Mouse (Mus musculus) embryonic facial prominence, embryonic 11.5 days (tissue): ENCODE measurements around the gene Npr2. TPM values are rescaled to one million over a fixed set of nuclear protein-coding genes. Genes with fewer than 3 reads are reported as not detected.

Experiments
- ATAC-seq: fragments of 200-750 bp; cut with Nextera tagmentation; replicated peaks from 2 replicates; pipeline ENCODE4 v1.8.0; 2017; ENCODE audit warnings: low read depth; ENCODE audit not compliant: insufficient number of reproducible peaks, low FRiP score, low TSS enrichment
- DNase-seq: peaks from one replicate; pipeline ENCODE4 v3.0.0-alpha.2; 2015; ENCODE audit warnings: low spot score
- H3K27ac ChIP-seq: fragments of 300-500 bp; sonication (generic); replicated peaks from 2 replicates; pipeline ENCODE4 v1.5.1; 2014; ENCODE audit warnings: mild to moderate bottlenecking, low read depth, low read length, control low read depth
- H3K27me3 ChIP-seq: fragments of 300-500 bp; sonication (generic); 2 replicates; pipeline ENCODE4 v1.6.1; 2014; ENCODE audit warnings: mild to moderate bottlenecking, low read length, moderate library complexity, mixed read lengths; ENCODE audit not compliant: control insufficient read depth, insufficient read depth
- H3K36me3 ChIP-seq: fragments of 300-500 bp; sonication (generic); replicated peaks from 2 replicates; pipeline ENCODE4 v1.6.1; 2014; ENCODE audit warnings: low read depth, mild to moderate bottlenecking, low read length, moderate library complexity, mixed read lengths; ENCODE audit not compliant: control insufficient read depth, insufficient read depth
- H3K4me1 ChIP-seq: fragments of 300-500 bp; sonication (generic); 2 replicates; pipeline ENCODE4 v1.6.1; 2014; ENCODE audit warnings: low read length, mixed read lengths; ENCODE audit not compliant: control insufficient read depth, insufficient read depth
- H3K4me2 ChIP-seq: fragments of 300-500 bp; sonication (generic); 2 replicates; pipeline ENCODE4 v1.6.1; 2014; ENCODE audit warnings: low read depth, mild to moderate bottlenecking, control low read depth, low read length, moderate library complexity
- H3K4me3 ChIP-seq: fragments of 300-500 bp; sonication (generic); 2 replicates; pipeline ENCODE4 v1.5.1; 2014; ENCODE audit warnings: low read depth, low read length, control low read depth
- H3K9ac ChIP-seq: fragments of 300-500 bp; sonication (generic); replicated peaks from 2 replicates; pipeline ENCODE4 v1.6.1; 2014; ENCODE audit warnings: mild to moderate bottlenecking, control low read depth, low read length
- H3K9me3 ChIP-seq: fragments of 300-500 bp; sonication (generic); replicated peaks from 2 replicates; pipeline ENCODE4 v1.6.1; 2016; ENCODE audit warnings: mild to moderate bottlenecking, low read length, inconsistent platforms, mixed read lengths; ENCODE audit not compliant: control insufficient read depth
- WGBS: fragments of 180-500 bp; shearing (Covaris S2); extraction: QIAGEN DNeasy Blood & Tissue Kit; methylation state at CpG from one replicate; pipeline ENCODE4 v1.1.7; 2014; 5-methylcytosine and 5-hydroxymethylcytosine counted together
- polyA plus RNA-seq: library from polyadenylated mRNA; unstranded; fragments of >200 nt; fragmentation: Nextera tagmentation; extraction: Ambion mirVana; gene quantifications from 2 replicates; pipeline ENCODE4 v1.2.1, GENCODE M21; 2014

The Npr2 gene
- polyA plus RNA-seq, 1 experiment from 2014 or later = 16.6 TPM

- H3K9me3 ChIP-seq = no peaks in the 10 kb centered on the region
- no peak overlapping the region for H3K27ac ChIP-seq
- no peaks in the 10 kb centered on the region for H3K36me3 ChIP-seq
- no peaks in the 10 kb centered on the region for H3K27me3 ChIP-seq
- no peak overlapping the region for H3K9ac ChIP-seq
- no peaks in the 10 kb centered on the region for H3K4me1 ChIP-seq
- DNase-seq = no peak
- ATAC-seq = no peak
- 80% methylated on average over 9 of the region's 9 CpGs for WGBS
- no peak overlapping the region for H3K4me3 ChIP-seq
- no peak overlapping the region for H3K4me2 ChIP-seq
These were observed 26.7 kb upstream of the Npr2 start for GRCm38 (mm10) chr4:43604751-43605685.

GRCm38 (mm10) chr4:43612534-43612933 is 19.2 kb upstream of the Npr2 start:
- no peak for ATAC-seq
- H3K4me1 ChIP-seq = no peaks in the 10 kb centered on the region
- H3K9me3 ChIP-seq = no peaks in the 10 kb centered on the region
- H3K27me3 ChIP-seq = no peaks in the 10 kb centered on the region
- no peak overlapping the region for H3K4me3 ChIP-seq
- 72% methylated on average over 10 of the region's 10 CpGs for WGBS
- no peak overlapping the region for H3K4me2 ChIP-seq
- no peak for DNase-seq
- no peak overlapping the region for H3K9ac ChIP-seq
- H3K36me3 ChIP-seq = no peaks in the 10 kb centered on the region
- H3K27ac ChIP-seq = no peak overlapping the region

GRCm38 (mm10) chr4:43613060-43613730 is 18.5 kb upstream of the Npr2 start:
- ATAC-seq (no peak), DNase-seq (no peak)
- Histone ChIP-seq H3K27ac (no peak overlapping the region), H3K36me3 (no peaks in the 10 kb centered on the region), H3K27me3 (no peaks in the 10 kb centered on the region), H3K4me1 (no peaks in the 10 kb centered on the region), H3K9me3 (no peaks in the 10 kb centered on the region), H3K9ac (no peak overlapping the region), H3K4me3 (no peak overlapping the region), H3K4me2 (no peak overlapping the region)
- WGBS = 65% methylated on average over 3 of the region's 3 CpGs

- no peaks in the 10 kb centered on the region for H3K27me3 ChIP-seq
- H3K4me1 ChIP-seq = no peaks in the 10 kb centered on the region
- no peaks in the 10 kb centered on the region for H3K9me3 ChIP-seq
- H3K4me2 ChIP-seq = no peak overlapping the region
- H3K27ac ChIP-seq = no peak overlapping the region
- 80% methylated on average over 4 of the region's 4 CpGs for WGBS
- no peak overlapping the region for H3K4me3 ChIP-seq
- ATAC-seq (no peak), DNase-seq (no peak)
- H3K36me3 ChIP-seq = no peaks in the 10 kb centered on the region
- H3K9ac ChIP-seq = no peak overlapping the region
These were observed 11.5 kb upstream of the Npr2 start for GRCm38 (mm10) chr4:43620146-43620778.

- ATAC-seq (no peak), DNase-seq (peak; percentile 30)
- Histone ChIP-seq H3K27me3 (no peaks in the 10 kb centered on the region; the same call in 1 of the 2 replicates), H3K9ac (no peak overlapping the region), H3K4me3 (no peak overlapping the region), H3K9me3 (no peaks in the 10 kb centered on the region), H3K4me1 (peaks cover 9% of the 10 kb centered on the region; the same call in 1 of the 2 replicates), H3K4me2 (no peak overlapping the region), H3K27ac (no peak overlapping the region), H3K36me3 (no peaks in the 10 kb centered on the region)
- WGBS = 39% methylated on average over 20 of the region's 20 CpGs
These were observed 2.5 kb upstream of the Npr2 start for GRCm38 (mm10) chr4:43629106-43629817.

GRCm38 (mm10) chr4:43630030-43630581 is 1.6 kb upstream of the Npr2 start:
- H3K4me1 ChIP-seq = peaks cover 9% of the 10 kb centered on the region; the same call in 1 of the 2 replicates
- no peak overlapping the region for H3K27ac ChIP-seq
- H3K9ac ChIP-seq = no peak overlapping the region
- no peaks in the 10 kb centered on the region for H3K9me3 ChIP-seq
- H3K4me2 ChIP-seq = no peak overlapping the region
- no peaks in the 10 kb centered on the region; the same call in 1 of the 2 replicates for H3K27me3 ChIP-seq
- WGBS = 2% methylated on average over 5 of the region's 5 CpGs
- no peak overlapping the region for H3K4me3 ChIP-seq
- ATAC-seq (peak; percentile 32; the same call in 1 of the 2 replicates), DNase-seq (peak; percentile 91)
- no peaks in the 10 kb centered on the region for H3K36me3 ChIP-seq

GRCm38 (mm10) chr4:43630671-43631045 is 1.1 kb upstream of the Npr2 start:
- DNase-seq (no peak), ATAC-seq (no peak)
- Histone ChIP-seq H3K36me3 (no peaks in the 10 kb centered on the region), H3K9me3 (no peaks in the 10 kb centered on the region), H3K4me1 (peaks cover 9% of the 10 kb centered on the region; the same call in 1 of the 2 replicates), H3K9ac (peak overlapping the region; percentile 92), H3K27ac (peak overlapping the region; percentile 59; the same call in 1 of the 2 replicates), H3K27me3 (no peaks in the 10 kb centered on the region; the same call in 1 of the 2 replicates), H3K4me2 (peak overlapping the region; percentile 97), H3K4me3 (peak overlapping the region; percentile 69)
- 20% methylated on average over 5 of the region's 5 CpGs for WGBS
